Mouse (Mus musculus) heart, embryonic 11.5 days (tissue): Measurements from ENCODE around the gene Arid1b. TPM values are rescaled to one million over a fixed set of nuclear protein-coding genes. Genes with fewer than 3 reads are reported as not detected.

ENCODE experiments used
- ATAC-seq: fragments of 200-750 bp; cut with Nextera tagmentation; replicated peaks from 2 replicates; pipeline ENCODE4 v1.8.0; 2017; ENCODE audit warnings: moderate library complexity; ENCODE audit not compliant: insufficient number of reproducible peaks, low FRiP score, low TSS enrichment
- H3K27ac ChIP-seq: fragments of 300-500 bp; sonication (generic); 2 replicates; pipeline ENCODE4 v1.5.1; 2014; ENCODE audit warnings: mild to moderate bottlenecking, low read depth, low read length
- H3K27me3 ChIP-seq: fragments of 300-500 bp; sonication (generic); 2 replicates; pipeline ENCODE4 v1.6.1; 2014; ENCODE audit warnings: mild to moderate bottlenecking, low read length, mixed read lengths; ENCODE audit not compliant: control insufficient read depth, insufficient read depth
- H3K36me3 ChIP-seq: fragments of 300-500 bp; sonication (generic); 2 replicates; pipeline ENCODE4 v1.6.1; 2014; ENCODE audit warnings: mild to moderate bottlenecking, low read length, moderate library complexity, mixed read lengths; ENCODE audit not compliant: control insufficient read depth, insufficient read depth
- H3K4me1 ChIP-seq: fragments of 300-500 bp; sonication (generic); 2 replicates; pipeline ENCODE4 v1.6.1; 2014; ENCODE audit warnings: low read length; ENCODE audit not compliant: control insufficient read depth, insufficient read depth
- H3K4me2 ChIP-seq: fragments of 300-500 bp; sonication (generic); 2 replicates; pipeline ENCODE4 v1.6.1; 2014; ENCODE audit warnings: mild to moderate bottlenecking, moderate library complexity
- H3K4me3 ChIP-seq: fragments of 300-500 bp; sonication (generic); 2 replicates; pipeline ENCODE4 v1.5.1; 2014; ENCODE audit warnings: low read depth, low read length
- H3K9ac ChIP-seq: fragments of 300-500 bp; sonication (generic); 2 replicates; pipeline ENCODE4 v1.6.1; 2014; ENCODE audit warnings: mild to moderate bottlenecking, low read depth, low read length, moderate library complexity
- H3K9me3 ChIP-seq: fragments of 300-500 bp; sonication (generic); replicated peaks from 2 replicates; pipeline ENCODE4 v1.6.1; 2016; ENCODE audit warnings: low read length; ENCODE audit not compliant: control insufficient read depth
- WGBS: fragments of 180-500 bp; shearing (Covaris S2); extraction: QIAGEN DNeasy Blood & Tissue Kit; methylation state at CpG from one replicate; pipeline ENCODE4 v1.1.7; 2014; ENCODE audit not compliant: insufficient replicate concordance; 5-methylcytosine and 5-hydroxymethylcytosine counted together
- polyA plus RNA-seq: library from polyadenylated mRNA; unstranded; fragments of >200 nt; fragmentation: Nextera tagmentation; extraction: Ambion mirVana; gene quantifications from 2 replicates; pipeline ENCODE4 v1.2.1, GENCODE M21; 2014

Gene Arid1b
- polyA plus RNA-seq, 1 experiment from 2014 or later = 8.2 TPM

DNA sequence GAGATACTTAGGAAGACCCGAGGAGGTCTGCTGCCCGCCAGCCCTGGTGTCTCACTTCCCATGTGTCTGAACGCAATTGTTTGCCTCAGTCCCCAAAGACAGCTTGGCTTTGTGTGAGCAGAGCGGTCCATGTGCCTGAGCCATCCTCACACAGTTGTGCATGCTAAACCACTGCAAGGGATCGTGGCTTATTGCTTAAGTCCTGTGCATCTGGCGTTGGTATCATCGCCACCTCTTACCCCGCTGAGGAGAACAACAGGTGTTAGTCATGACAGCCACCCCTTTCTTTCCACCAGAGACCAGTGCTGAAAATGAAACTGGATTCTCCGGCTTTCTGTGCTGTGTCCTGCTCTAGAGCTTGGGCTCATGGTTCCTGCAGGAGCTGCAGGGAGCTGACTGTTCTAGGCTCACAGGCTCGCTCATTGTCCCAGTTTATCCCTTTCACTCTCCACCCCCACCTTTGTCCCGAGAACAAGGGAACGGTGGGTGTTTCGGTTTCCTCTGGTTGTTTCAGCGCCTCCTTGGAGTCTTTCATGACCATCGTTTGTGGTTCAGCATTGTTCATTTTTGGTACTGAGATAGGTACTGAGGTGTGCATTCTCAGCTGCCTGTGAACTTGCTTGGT is 171.2 kb downstream of the Arid1b start:
- 82% methylated on average over 15 of the region's 15 CpGs for WGBS
- no peaks in the 10 kb centered on the region for H3K9me3 ChIP-seq
- H3K9ac ChIP-seq = no peak overlapping the region
- H3K4me2 ChIP-seq = no peak overlapping the region
- ATAC-seq = no peak
- no peaks in the 10 kb centered on the region for H3K36me3 ChIP-seq
- H3K4me1 ChIP-seq = peaks cover 22% of the 10 kb centered on the region
- H3K27me3 ChIP-seq = no peaks in the 10 kb centered on the region
- H3K27ac ChIP-seq = no peak overlapping the region
- no peak overlapping the region for H3K4me3 ChIP-seq

DNA sequence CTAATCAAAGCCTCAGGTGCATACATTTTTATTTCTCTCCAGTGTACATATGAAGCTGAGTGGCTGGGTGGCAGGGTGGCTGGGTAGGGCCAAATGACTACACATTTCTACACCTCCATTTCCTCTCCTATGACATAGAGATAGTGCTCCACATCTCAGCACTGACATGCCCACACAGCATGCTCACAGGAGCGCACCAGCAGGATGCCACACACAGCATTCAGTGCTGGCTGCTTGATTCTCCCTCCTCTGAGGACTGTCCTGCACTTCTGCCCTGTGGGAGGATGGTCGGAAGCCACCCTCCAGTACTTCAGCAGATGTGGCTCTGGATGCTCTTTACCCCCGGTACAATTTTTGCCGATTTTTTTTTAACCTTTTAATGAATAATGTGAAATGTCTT is 172.0 kb downstream of the Arid1b start:
- Histone ChIP-seq H3K4me2 (no peak overlapping the region), H3K27ac (no peak overlapping the region), H3K27me3 (no peaks in the 10 kb centered on the region), H3K9ac (no peak overlapping the region), H3K36me3 (no peaks in the 10 kb centered on the region), H3K9me3 (no peaks in the 10 kb centered on the region), H3K4me3 (no peak overlapping the region), H3K4me1 (peaks cover 22% of the 10 kb centered on the region)
- WGBS = 82% methylated on average over 4 of the region's 4 CpGs
- ATAC-seq = no peak

DNA sequence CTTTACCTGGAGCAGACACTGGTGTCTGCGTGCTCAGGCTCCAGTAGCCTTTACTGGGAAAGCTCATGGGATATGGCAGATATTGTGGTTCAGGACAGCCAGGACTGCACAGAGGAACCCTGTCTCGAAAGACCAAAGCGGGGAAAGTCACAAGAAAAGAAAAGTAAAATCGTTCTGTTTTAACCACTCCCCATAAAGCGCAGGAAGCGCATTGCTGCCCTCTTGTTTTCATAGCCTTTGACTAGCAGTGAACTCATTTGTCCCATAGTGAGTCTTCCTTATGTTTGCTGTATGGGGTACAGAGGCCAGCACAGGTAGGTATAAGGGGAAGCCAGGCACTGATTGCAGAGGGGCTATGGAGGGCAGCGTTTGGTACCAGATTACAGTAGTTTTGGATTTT is 173.9 kb downstream of the Arid1b start:
- no peaks in the 10 kb centered on the region for H3K27me3 ChIP-seq
- H3K36me3 ChIP-seq = no peaks in the 10 kb centered on the region
- no peaks in the 10 kb centered on the region for H3K9me3 ChIP-seq
- no peak for ATAC-seq
- H3K4me3 ChIP-seq = no peak overlapping the region
- no peak overlapping the region for H3K9ac ChIP-seq
- no peak overlapping the region for H3K27ac ChIP-seq
- 85% methylated on average over 7 of the region's 7 CpGs for WGBS
- peaks cover 19% of the 10 kb centered on the region for H3K4me1 ChIP-seq
- H3K4me2 ChIP-seq = no peak overlapping the region

DNA sequence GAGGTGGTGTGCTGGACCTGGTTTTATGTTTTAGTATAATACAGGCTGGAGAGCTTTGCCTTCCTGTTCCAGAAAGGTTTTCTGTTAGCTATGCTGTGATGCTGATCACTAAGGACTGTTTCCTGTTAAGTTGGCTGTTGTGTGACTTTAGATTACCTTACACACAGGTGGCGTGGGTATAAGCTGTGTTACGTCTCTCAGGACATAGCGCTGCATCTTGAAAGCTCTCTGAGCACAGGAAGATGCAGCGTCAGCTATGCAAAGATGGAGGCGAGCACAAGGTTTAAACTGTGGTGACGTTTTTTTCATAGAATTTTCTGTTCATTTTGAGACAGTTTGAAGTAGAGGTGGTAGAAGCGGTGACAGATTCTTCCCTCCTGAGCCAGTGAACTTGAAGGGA is 174.5 kb downstream of the Arid1b start:
- H3K9ac ChIP-seq = no peak overlapping the region
- H3K27me3 ChIP-seq = no peaks in the 10 kb centered on the region
- no peaks in the 10 kb centered on the region for H3K36me3 ChIP-seq
- H3K4me3 ChIP-seq = no peak overlapping the region
- no peak for ATAC-seq
- no peak overlapping the region for H3K27ac ChIP-seq
- no peak overlapping the region for H3K4me2 ChIP-seq
- no peaks in the 10 kb centered on the region for H3K9me3 ChIP-seq
- H3K4me1 ChIP-seq = peaks cover 13% of the 10 kb centered on the region
- 85% methylated on average over 7 of the region's 7 CpGs for WGBS

DNA sequence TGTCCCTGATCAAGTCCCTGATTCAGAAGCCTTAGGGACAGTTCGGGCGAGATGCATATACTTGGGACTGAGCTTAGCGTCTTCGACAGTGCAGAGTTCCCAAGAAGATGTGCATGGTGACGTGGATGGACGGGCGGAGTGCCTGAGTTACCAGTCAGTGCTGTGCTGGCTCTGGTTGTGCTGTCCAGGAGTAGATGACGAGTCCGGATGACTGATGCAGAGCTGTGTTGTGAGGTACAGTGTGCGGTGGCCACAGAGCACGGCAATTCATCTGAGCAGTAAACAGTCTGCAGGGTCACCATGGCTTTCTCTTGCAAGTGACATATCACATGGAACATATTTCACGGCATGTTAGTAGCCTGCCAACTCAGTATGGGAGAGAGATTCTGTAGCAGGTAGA is 176.2 kb downstream of the Arid1b start:
- no peak for ATAC-seq
- H3K27me3 ChIP-seq = no peaks in the 10 kb centered on the region
- H3K4me2 ChIP-seq = no peak overlapping the region
- H3K9ac ChIP-seq = no peak overlapping the region
- H3K27ac ChIP-seq = no peak overlapping the region
- 90% methylated on average over 12 of the region's 12 CpGs for WGBS
- H3K9me3 ChIP-seq = no peaks in the 10 kb centered on the region
- peaks cover 12% of the 10 kb centered on the region for H3K4me1 ChIP-seq
- no peaks in the 10 kb centered on the region for H3K36me3 ChIP-seq
- H3K4me3 ChIP-seq = no peak overlapping the region

DNA sequence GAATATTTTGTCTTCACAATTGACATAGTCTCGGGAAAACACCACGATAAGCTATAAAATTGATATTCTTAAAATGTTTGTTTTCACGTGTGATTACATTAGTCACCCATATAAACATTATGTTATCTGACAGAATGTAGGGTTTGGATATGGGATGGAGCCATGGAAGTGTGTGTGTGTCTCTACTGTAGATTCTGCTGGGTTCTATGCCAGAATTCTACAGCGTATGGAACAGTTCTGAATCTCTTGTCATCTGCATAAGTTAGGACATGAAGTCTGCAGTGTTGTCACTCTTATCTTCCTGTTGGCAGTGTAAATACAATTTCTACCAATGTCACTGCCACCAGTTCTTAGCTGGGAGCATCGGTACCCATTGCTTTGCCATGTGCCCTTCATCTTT is 177.3 kb downstream of the Arid1b start:
- no peak overlapping the region for H3K4me3 ChIP-seq
- no peaks in the 10 kb centered on the region for H3K9me3 ChIP-seq
- no peaks in the 10 kb centered on the region for H3K27me3 ChIP-seq
- H3K27ac ChIP-seq = no peak overlapping the region
- no peaks in the 10 kb centered on the region for H3K36me3 ChIP-seq
- ATAC-seq = no peak
- 87% methylated on average over 5 of the region's 5 CpGs for WGBS
- H3K4me2 ChIP-seq = no peak overlapping the region
- peaks cover 16% of the 10 kb centered on the region for H3K4me1 ChIP-seq
- H3K9ac ChIP-seq = no peak overlapping the region

DNA sequence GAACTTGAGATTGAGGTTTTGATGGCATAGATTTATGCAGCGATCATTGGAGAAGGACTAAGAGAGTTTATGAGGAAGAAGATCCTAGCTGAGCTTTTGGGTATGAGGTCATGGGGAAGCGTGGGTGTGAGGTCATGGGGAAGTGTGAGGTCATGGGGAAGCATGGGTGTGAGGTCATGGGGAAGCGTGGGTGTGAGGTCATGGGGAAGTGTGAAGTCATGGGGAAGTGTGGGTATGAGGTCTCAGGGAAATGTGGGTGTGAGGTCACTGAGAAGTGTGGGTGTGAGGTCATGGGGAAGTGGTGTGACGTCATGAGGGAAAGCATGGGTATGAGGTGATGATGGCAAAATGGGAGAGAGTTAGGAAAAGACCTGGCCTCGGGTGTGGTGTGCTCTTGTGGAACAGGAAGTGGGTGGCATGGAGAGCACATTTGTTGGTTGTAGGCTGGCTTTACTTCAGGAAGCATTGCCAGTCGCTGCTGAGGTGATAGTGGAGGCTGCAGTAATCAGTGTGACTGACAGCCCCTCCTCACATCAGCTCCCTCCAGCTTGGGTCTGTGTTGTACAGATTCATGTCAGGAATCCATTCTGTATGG is 180.4 kb downstream of the Arid1b start:
- Histone ChIP-seq H3K27me3 (no peaks in the 10 kb centered on the region), H3K9ac (no peak overlapping the region), H3K4me1 (peaks cover 24% of the 10 kb centered on the region), H3K4me3 (no peak overlapping the region), H3K27ac (no peak overlapping the region), H3K36me3 (no peaks in the 10 kb centered on the region), H3K9me3 (no peaks in the 10 kb centered on the region), H3K4me2 (no peak overlapping the region)
- no peak for ATAC-seq
- 68% methylated on average over 6 of the region's 6 CpGs for WGBS

DNA sequence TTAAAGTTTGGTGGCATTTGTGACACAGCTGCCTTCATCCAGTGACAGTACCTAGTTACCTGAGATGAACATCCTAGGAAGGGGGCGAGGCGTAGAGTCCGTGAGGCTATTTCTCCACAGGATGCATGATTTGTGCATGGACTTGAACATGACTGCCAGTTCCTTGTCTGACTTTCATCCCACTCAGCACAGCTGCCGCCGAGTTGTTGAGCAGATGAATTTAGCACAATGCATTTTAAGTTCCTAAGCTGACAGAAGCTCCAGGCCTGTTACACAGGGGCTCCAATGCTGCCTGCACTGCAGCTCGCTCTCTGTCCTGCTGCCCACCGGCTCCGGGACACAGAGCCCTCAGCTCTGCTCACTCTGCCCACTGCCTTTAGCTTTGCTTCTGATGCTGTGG is 181.4 kb downstream of the Arid1b start:
- no peaks in the 10 kb centered on the region for H3K27me3 ChIP-seq
- H3K27ac ChIP-seq = no peak overlapping the region
- 86% methylated on average over 8 of the region's 8 CpGs for WGBS
- H3K9ac ChIP-seq = no peak overlapping the region
- no peak for ATAC-seq
- H3K4me1 ChIP-seq = peaks cover 30% of the 10 kb centered on the region
- no peak overlapping the region for H3K4me3 ChIP-seq
- no peak overlapping the region for H3K4me2 ChIP-seq
- no peaks in the 10 kb centered on the region for H3K36me3 ChIP-seq
- no peaks in the 10 kb centered on the region for H3K9me3 ChIP-seq

DNA sequence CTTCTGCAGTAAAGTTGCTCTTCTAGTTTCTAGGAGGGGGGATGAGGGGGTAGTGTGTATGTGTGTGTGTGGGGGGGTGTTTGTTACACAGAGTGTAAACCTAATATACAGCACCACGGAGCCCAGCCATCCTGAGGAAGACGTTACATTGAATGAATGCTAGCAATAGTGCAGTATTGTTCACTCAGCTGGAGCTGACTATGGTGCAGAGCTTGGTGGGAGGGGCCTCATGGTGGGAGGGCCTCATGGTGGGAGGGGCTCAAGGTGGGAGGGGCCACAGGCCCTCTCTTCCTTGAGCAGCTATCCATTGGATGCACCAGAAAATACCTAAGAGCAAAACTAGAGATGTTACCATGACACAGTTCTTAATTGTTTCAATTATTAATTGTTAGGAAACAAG is 182.2 kb downstream of the Arid1b start:
- 82% methylated on average over 2 of the region's 2 CpGs for WGBS
- Histone ChIP-seq H3K4me1 (peaks cover 32% of the 10 kb centered on the region), H3K27me3 (no peaks in the 10 kb centered on the region), H3K27ac (no peak overlapping the region), H3K36me3 (no peaks in the 10 kb centered on the region), H3K9ac (no peak overlapping the region), H3K9me3 (no peaks in the 10 kb centered on the region), H3K4me3 (no peak overlapping the region), H3K4me2 (no peak overlapping the region)
- ATAC-seq = no peak
